Mouse (Mus musculus): ENCODE measurements around the gene Rcor1.

- TF ChIP-seq CTCF (IDR thresholded peaks at IDR 0.05; ENCODE audit: low read depth) (no peak), EP300 (IDR thresholded peaks at IDR 0.05; ENCODE audit: low read depth) (no peak)
Observed at GRCm38 (mm10) chr12:111009615-111010257, 29.4 kb upstream of the Rcor1 start.

Data from liver, postnatal 0 days (tissue).